18 mouse cellular contexts compared by ENCODE assay signal in the genomic region with DNA sequence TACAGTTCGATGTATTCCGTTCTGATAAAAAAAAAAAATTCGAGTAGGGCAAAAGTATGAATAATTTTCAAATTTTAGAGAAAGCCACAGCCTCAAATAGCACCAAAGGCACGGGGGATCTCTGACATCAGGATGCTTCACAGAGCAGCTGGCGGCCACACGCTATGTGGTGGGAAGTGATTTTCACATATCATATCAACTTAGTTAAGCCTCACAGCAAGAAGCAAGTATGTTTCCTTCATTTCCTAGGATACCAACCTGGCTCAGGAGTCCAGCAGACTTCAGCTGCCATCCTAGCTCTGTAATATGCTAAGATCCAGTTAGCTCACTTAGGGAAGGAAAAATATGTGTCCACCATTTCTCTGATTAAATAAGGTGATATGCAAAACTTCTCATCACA.
DNase-seq lines count a peak whose midpoint lies in the region; ATAC-seq and TF ChIP-seq lines count a peak whose summit lies in the region.
"Had no signal": no experiment of that assay in that cellular context is flagged by ENCODE, and none has a peak within 500 bp of the region (broad histone marks: within the 10 kb centered on the region; RNA-seq: fewer than 3 reads in every experiment).

No protein-coding gene starts in this region.

- no peak overlapping the region for H3K4me3 ChIP-seq in forebrain, postnatal 0 days (ENCODE audit: low read depth, low read length)
- no peak overlapping the region for H3K4me3 ChIP-seq in forebrain, embryonic 10.5 days
- H3K4me3 ChIP-seq in neural tube, embryonic 15.5 days (replicated peaks): no peak overlapping the region
- H3K4me3 ChIP-seq: embryonic facial prominence, embryonic 15.5 days; heart, embryonic 13.5 days; limb, embryonic 10.5 days; neural tube, embryonic 12.5 days had no signal

- WGBS in forebrain, postnatal 0 days: 72% methylated on average over 6 of the region's 6 CpGs
- WGBS in forebrain, embryonic 10.5 days: 89% methylated on average over 6 of the region's 6 CpGs
- WGBS in neural tube, embryonic 15.5 days: 82% methylated on average over 6 of the region's 6 CpGs

- no peaks in the 10 kb centered on the region for H3K9me3 ChIP-seq in forebrain, postnatal 0 days (ENCODE audit: low read length)
- no peaks in the 10 kb centered on the region for H3K9me3 ChIP-seq in forebrain, embryonic 10.5 days
- no peaks in the 10 kb centered on the region for H3K9me3 ChIP-seq in neural tube, embryonic 15.5 days (replicated peaks)
- H3K9me3 ChIP-seq: embryonic facial prominence, embryonic 15.5 days; heart, embryonic 13.5 days; limb, embryonic 10.5 days; neural tube, embryonic 12.5 days had no signal

- no peaks in the 10 kb centered on the region for H3K4me1 ChIP-seq in forebrain, postnatal 0 days (ENCODE audit: insufficient read depth)
- peaks cover 10% of the 10 kb centered on the region for H3K4me1 ChIP-seq in forebrain, embryonic 10.5 days
- no peaks in the 10 kb centered on the region for H3K4me1 ChIP-seq in neural tube, embryonic 15.5 days
- H3K4me1 ChIP-seq: embryonic facial prominence, embryonic 15.5 days; heart, embryonic 13.5 days; limb, embryonic 10.5 days; neural tube, embryonic 12.5 days had no signal

- DNase-seq in forebrain, postnatal 0 days: no peak
- no peak for DNase-seq in forebrain, embryonic 10.5 days (ENCODE audit: extremely low spot score, low spot score)
- DNase-seq in left cerebral cortex, adult 9 months (ENCODE audit: low spot score in 2 of 2): peak; percentile 40 to 75
- DNase-seq in right cerebral cortex, postnatal 10 days (ENCODE audit: low spot score in 2 of 2): peak; percentile 56 to 76
- DNase-seq in lung, postnatal 10 days: no peak
- no peak for DNase-seq in kidney, postnatal 36 days
- DNase-seq: heart, postnatal 4 days; lung, postnatal 14 days; thymus, postnatal 4 days had no signal

- peak; percentile 67 for ATAC-seq in forebrain, postnatal 0 days
- peak; percentile 95 for ATAC-seq in frontal cortex, adult (ENCODE audit: low TSS enrichment)
- ATAC-seq in neural tube, embryonic 15.5 days (ENCODE audit: low FRiP score): no peak
- ATAC-seq: forebrain, embryonic 16.5 days had no signal

- H3K9ac ChIP-seq in forebrain, postnatal 0 days: no peak overlapping the region
- H3K9ac ChIP-seq in neural tube, embryonic 15.5 days (replicated peaks): no peak overlapping the region
- H3K9ac ChIP-seq: embryonic facial prominence, embryonic 15.5 days; heart, embryonic 13.5 days; liver, embryonic 14.5 days; neural tube, embryonic 12.5 days had no signal

- no peaks in the 10 kb centered on the region for H3K36me3 ChIP-seq in forebrain, postnatal 0 days (ENCODE audit: insufficient read depth)
- no peaks in the 10 kb centered on the region for H3K36me3 ChIP-seq in forebrain, embryonic 10.5 days (replicated peaks)
- no peaks in the 10 kb centered on the region for H3K36me3 ChIP-seq in neural tube, embryonic 15.5 days
- H3K36me3 ChIP-seq: embryonic facial prominence, embryonic 15.5 days; heart, embryonic 13.5 days; limb, embryonic 10.5 days; neural tube, embryonic 12.5 days had no signal

- no peak overlapping the region for H3K4me2 ChIP-seq in forebrain, postnatal 0 days (ENCODE audit: low read depth)
- H3K4me2 ChIP-seq in neural tube, embryonic 15.5 days: no peak overlapping the region
- H3K4me2 ChIP-seq: embryonic facial prominence, embryonic 15.5 days; heart, embryonic 13.5 days; neural tube, embryonic 12.5 days had no signal

- no peak for TF ChIP-seq CTCF in forebrain, postnatal 0 days (IDR thresholded peaks at IDR 0.05; ENCODE audit: low read depth)

- no peak overlapping the region for H3K27ac ChIP-seq in forebrain, postnatal 0 days (ENCODE audit: low read depth, low read length)
- no peak overlapping the region for H3K27ac ChIP-seq in forebrain, embryonic 10.5 days
- no peak overlapping the region for H3K27ac ChIP-seq in neural tube, embryonic 15.5 days (replicated peaks)
- H3K27ac ChIP-seq: embryonic facial prominence, embryonic 15.5 days; heart, embryonic 13.5 days; limb, embryonic 10.5 days; liver, embryonic 14.5 days; neural tube, embryonic 12.5 days; stomach, postnatal 0 days had no signal

- H3K27me3 ChIP-seq in forebrain, postnatal 0 days (ENCODE audit: insufficient read depth, low read length): no peaks in the 10 kb centered on the region
- H3K27me3 ChIP-seq in forebrain, embryonic 10.5 days (ENCODE audit: poor library complexity, severe bottlenecking): no peaks in the 10 kb centered on the region
- H3K27me3 ChIP-seq in neural tube, embryonic 15.5 days (replicated peaks): no peaks in the 10 kb centered on the region
- H3K27me3 ChIP-seq: embryonic facial prominence, embryonic 15.5 days; heart, embryonic 13.5 days; neural tube, embryonic 12.5 days had no signal

Comparison
In these comparisons a context has a peak if more than half of its experiments do, and no peak if none do; other contexts are left out.
1. DNase-seq: peak in left cerebral cortex, adult 9 months (2 of 2) and right cerebral cortex, postnatal 10 days (2 of 2); none in forebrain, postnatal 0 days (single experiment), forebrain, embryonic 10.5 days (single experiment), lung, postnatal 10 days (single experiment) and kidney, postnatal 36 days (0 of 2).